10 mouse cellular contexts compared by ENCODE assay signal in genomic region chr7:142441585-142441984, GRCm38 (mm10). TPM values are rescaled to one million over a fixed set of nuclear protein-coding genes. Genes with fewer than 3 reads are reported as not detected.
DNase-seq lines count a peak whose midpoint lies in the region; ATAC-seq and TF ChIP-seq lines count a peak whose summit lies in the region.
"Had no signal": no experiment of that assay in that cellular context is flagged by ENCODE, and none has a peak within 500 bp of the region (broad histone marks: within the 10 kb centered on the region; RNA-seq: fewer than 3 reads in every experiment).

Tnni2 (plus strand) TSS chr7:142441808.

- H3K9ac ChIP-seq in liver, embryonic 13.5 days: no peak within 1 kb of the TSS
- H3K9ac ChIP-seq in forebrain, embryonic 12.5 days: no peak within 1 kb of the TSS

- H3K27ac ChIP-seq in cerebellum, adult 2 months (ENCODE audit: insufficient read depth, low read length): no peak within 1 kb of the TSS
- H3K27ac ChIP-seq in liver, embryonic 13.5 days: peak within 1 kb of the TSS; percentile 26; the same call in 1 of the 2 replicates
- peak within 1 kb of the TSS; percentile 98 for H3K27ac ChIP-seq in gastrocnemius, adult 2 months
- no peak within 1 kb of the TSS for H3K27ac ChIP-seq in forebrain, embryonic 12.5 days

- no peak within 1 kb of the TSS for H3K4me3 ChIP-seq in cerebellum, adult 2 months (replicated peaks; ENCODE audit: insufficient read depth, low read depth, low read length)
- H3K4me3 ChIP-seq in liver, embryonic 13.5 days (replicated peaks): no peak within 1 kb of the TSS
- H3K4me3 ChIP-seq in gastrocnemius, adult 2 months: peak within 1 kb of the TSS; percentile 82
- H3K4me3 ChIP-seq in forebrain, embryonic 12.5 days (replicated peaks): no peak within 1 kb of the TSS

- H3K9me3 ChIP-seq in liver, embryonic 13.5 days (replicated peaks): no peaks in the 10 kb centered on the region
- no peaks in the 10 kb centered on the region for H3K9me3 ChIP-seq in forebrain, embryonic 12.5 days

- H3K36me3 ChIP-seq in liver, embryonic 13.5 days: no peaks in the 10 kb centered on the region
- no peaks in the 10 kb centered on the region for H3K36me3 ChIP-seq in forebrain, embryonic 12.5 days (replicated peaks)

- TF ChIP-seq POLR2A in cerebellum, adult 2 months (IDR thresholded peaks at IDR 0.05; ENCODE audit: borderline replicate concordance, insufficient read depth, low read length): no peak

- H3K27me3 ChIP-seq in cerebellum, adult 2 months (ENCODE audit: control insufficient read depth, insufficient read depth, low read length): no peaks in the 10 kb centered on the region
- H3K27me3 ChIP-seq in liver, embryonic 13.5 days: no peaks in the 10 kb centered on the region
- no peaks in the 10 kb centered on the region for H3K27me3 ChIP-seq in forebrain, embryonic 12.5 days

- peaks cover 9% of the 10 kb centered on the region for H3K4me1 ChIP-seq in cerebellum, adult 2 months (ENCODE audit: control insufficient read depth, insufficient read depth, low read length)
- peaks cover 4% of the 10 kb centered on the region; the same call in 1 of the 2 replicates for H3K4me1 ChIP-seq in liver, embryonic 13.5 days (replicated peaks)
- H3K4me1 ChIP-seq in forebrain, embryonic 12.5 days: peaks cover 4% of the 10 kb centered on the region; the same call in 1 of the 2 replicates

- no peak within 1 kb of the TSS for H3K4me2 ChIP-seq in liver, embryonic 13.5 days
- no peak within 1 kb of the TSS for H3K4me2 ChIP-seq in forebrain, embryonic 12.5 days

- ATAC-seq in liver, embryonic 13.5 days (ENCODE audit: low read depth): no peak
- no peak for ATAC-seq in megakaryocyte, adult 5-6 weeks (ENCODE audit: poor library complexity, severe bottlenecking)
- no peak for ATAC-seq in forebrain, embryonic 12.5 days (ENCODE audit: low FRiP score)

- WGBS in cerebellum, adult 2 months: 88% methylated on average over 9 of the region's 9 CpGs
- WGBS in liver, embryonic 13.5 days (ENCODE audit: insufficient replicate concordance): 71% methylated on average over 9 of the region's 9 CpGs
- 81% methylated on average over 9 of the region's 9 CpGs for WGBS in forebrain, embryonic 12.5 days

- intact Hi-C loops in gastrocnemius, adult 2 months (cut with DNase I): loop anchor here (1.0 kb wide), 1 partner anchor 55 kb away; no protein-coding TSS in a partner anchor

- no peak for TF ChIP-seq CTCF in cerebellum, adult 2 months (IDR thresholded peaks at IDR 0.05; ENCODE audit: borderline replicate concordance, insufficient read depth, low read depth, low read length)
- TF ChIP-seq CTCF in gastrocnemius, adult 2 months (IDR thresholded peaks at IDR 0.05): no peak

- DNase-seq in cerebellum, adult 9-11 months: peak; percentile 17
- DNase-seq in cerebellum, adult 2 months: no peak
- no peak for DNase-seq in liver, embryonic 13.5 days
- DNase-seq in liver: no peak
- peak; percentile 93 for DNase-seq in gastrocnemius, adult 2 months
- DNase-seq in left cerebral cortex, adult 9 months (ENCODE audit: low spot score in 2 of 2): no peak
- DNase-seq: cerebellum, postnatal 25 days; thymus, postnatal 14 days had no signal

RNA-seq across cellular contexts. Expression of gene Tnni2, which starts in this region (rescaled TPM):
- polyA plus RNA-seq in cerebellum, adult 2 months (2012; rRNA removed): 0.52 TPM in 1 of 2 replicates, not detected in the other
- 3.4 and 4.3 TPM in 2 replicates for polyA plus RNA-seq in liver, embryonic 13.5 days (2015; fragmentation: Nextera tagmentation; extraction: Ambion mirVana)
- total RNA-seq in gastrocnemius, adult 2 months (2021): over 10,000 TPM; 15,929 to 19,962 TPM
- total RNA-seq in megakaryocyte, adult 5-6 weeks (2015): 18.8 and 20.9 TPM in 2 replicates
- 25.6 and 27.6 TPM in 2 replicates for total RNA-seq in megakaryocyte, adult 5-6 weeks (2017)
- 1.3 TPM in 1 of 2 replicates, not detected in the other for polyA plus RNA-seq in forebrain, embryonic 12.5 days (2016; fragmentation: Nextera tagmentation; extraction: Ambion mirVana)

Comparison
In these comparisons a context has a peak if more than half of its experiments do, and no peak if none do; other contexts are left out.
1. RNA of gene Tnni2 (total RNA-seq): 15,929 to 19,962 TPM in gastrocnemius, adult 2 months; 18.8 to 27.6 TPM in megakaryocyte, adult 5-6 weeks; every median in the first group is over 100 times any median in the second.
2. DNase-seq: peak in cerebellum, adult 9-11 months (single experiment) and gastrocnemius, adult 2 months (single experiment); none in cerebellum, adult 2 months (0 of 2), liver, embryonic 13.5 days (single experiment), liver (single experiment) and left cerebral cortex, adult 9 months (0 of 2).
3. H3K27ac ChIP-seq: peak in liver, embryonic 13.5 days (single experiment) and gastrocnemius, adult 2 months (single experiment); none in cerebellum, adult 2 months (single experiment) and forebrain, embryonic 12.5 days (single experiment).